In the genomic region with DNA sequence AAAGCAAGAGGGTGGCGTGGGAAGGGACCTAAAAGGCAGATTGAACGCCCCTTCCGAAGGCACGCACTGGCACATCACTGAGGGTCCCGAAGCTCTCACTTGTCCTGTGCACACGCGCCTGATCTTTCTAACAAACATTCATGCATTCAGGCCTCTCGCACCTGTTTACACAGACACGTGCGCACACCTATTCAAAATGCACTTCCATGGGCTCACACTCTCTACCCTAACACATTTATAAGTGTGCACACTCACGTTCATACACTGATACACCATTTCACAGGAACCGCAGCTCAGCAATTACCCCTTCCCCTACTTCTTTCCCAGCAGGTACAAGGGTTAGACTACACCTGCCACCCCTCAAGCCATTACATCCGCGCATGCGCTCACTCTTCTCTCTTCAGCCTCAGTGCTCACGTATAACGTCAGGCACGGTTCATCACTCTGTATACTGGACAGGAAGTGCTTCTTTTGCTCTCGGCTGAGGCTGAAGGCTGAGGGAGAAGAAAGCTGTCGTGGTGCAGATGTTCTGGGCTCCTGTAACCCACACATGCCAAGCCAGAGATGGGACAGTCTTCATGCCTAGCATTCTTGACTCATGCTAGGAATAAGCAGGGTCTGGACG, we compare ENCODE assay signal across 8 mouse cellular contexts. TPM values are rescaled to one million over a fixed set of nuclear protein-coding genes. Genes with fewer than 3 reads are reported as not detected.
DNase-seq lines count a peak whose midpoint lies in the region; ATAC-seq and TF ChIP-seq lines count a peak whose summit lies in the region.

No protein-coding gene starts in this region.

- WGBS in liver, adult 2 months = 27% methylated on average over 21 of the region's 21 CpGs
- WGBS in heart, embryonic 16.5 days = 10% methylated on average over 21 of the region's 21 CpGs
- 5% methylated on average over 21 of the region's 21 CpGs for WGBS in midbrain, postnatal 0 days

- peak overlapping the region; percentile 84 for H3K4me2 ChIP-seq in heart, embryonic 16.5 days (ENCODE audit: low read depth, low read length)
- H3K4me2 ChIP-seq in midbrain, postnatal 0 days (ENCODE audit: low read depth, low read length, poor library complexity, severe bottlenecking) = peak overlapping the region; percentile 99

- H3K4me1 ChIP-seq in liver, adult 2 months (ENCODE audit: control insufficient read depth, insufficient read depth, low read length) = peaks cover 19% of the 10 kb centered on the region
- H3K4me1 ChIP-seq in heart, embryonic 16.5 days (ENCODE audit: control insufficient read depth, insufficient read depth, low read length) = peaks cover 44% of the 10 kb centered on the region
- H3K4me1 ChIP-seq in midbrain, postnatal 0 days (ENCODE audit: insufficient read depth, low read length) = peaks cover 17% of the 10 kb centered on the region

- intact Hi-C loops in gastrocnemius, postnatal 14 days (cut with DNase I; ENCODE audit: low total_unique reads) = no loop called here

- no peak for ATAC-seq in heart, embryonic 16.5 days (replicated peaks; ENCODE audit: extremely low read depth, insufficient read depth, low FRiP score)
- ATAC-seq in midbrain, postnatal 0 days (ENCODE audit: low FRiP score) = no peak

- peak overlapping the region; percentile 69 for H3K9ac ChIP-seq in liver, adult 2 months (ENCODE audit: low read depth, low read length)
- H3K9ac ChIP-seq in heart, embryonic 16.5 days (ENCODE audit: low read length) = peak overlapping the region; percentile 96
- 0 out of 2 replicates have a peak overlapping the region, but pooled peaks have one; percentile 71 for H3K9ac ChIP-seq in midbrain, postnatal 0 days (replicated peaks; ENCODE audit: low read length, poor library complexity, severe bottlenecking)

- H3K9me3 ChIP-seq in heart, embryonic 16.5 days (replicated peaks; ENCODE audit: control insufficient read depth, low read length) = no peaks in the 10 kb centered on the region
- no peaks in the 10 kb centered on the region for H3K9me3 ChIP-seq in midbrain, postnatal 0 days (ENCODE audit: low read length)

- no peaks in the 10 kb centered on the region for H3K79me2 ChIP-seq in liver, adult 2 months (ENCODE audit: control insufficient read depth, insufficient read depth, low read length)

- no peaks in the 10 kb centered on the region for H3K36me3 ChIP-seq in liver, adult 2 months (ENCODE audit: control insufficient read depth, insufficient read depth, low read length)
- H3K36me3 ChIP-seq in heart, embryonic 16.5 days (ENCODE audit: control insufficient read depth, insufficient read depth) = no peaks in the 10 kb centered on the region
- H3K36me3 ChIP-seq in midbrain, postnatal 0 days (ENCODE audit: insufficient read depth, low read length) = no peaks in the 10 kb centered on the region

- peak overlapping the region; percentile 65 for H3K4me3 ChIP-seq in liver, adult 2 months (ENCODE audit: insufficient read depth, low read depth, low read length)
- H3K4me3 ChIP-seq in heart, embryonic 16.5 days (ENCODE audit: low read length) = peak overlapping the region; percentile 79
- peak overlapping the region; percentile 70 for H3K4me3 ChIP-seq in midbrain, postnatal 0 days (ENCODE audit: low read depth, low read length)

- H3K27me3 ChIP-seq in liver, adult 2 months (ENCODE audit: control insufficient read depth, insufficient read depth, low read length) = no peaks in the 10 kb centered on the region
- no peaks in the 10 kb centered on the region for H3K27me3 ChIP-seq in heart, embryonic 16.5 days (ENCODE audit: control insufficient read depth, insufficient read depth, low read length)
- H3K27me3 ChIP-seq in midbrain, postnatal 0 days (ENCODE audit: insufficient read depth, low read length) = peaks cover 13% of the 10 kb centered on the region

- TF ChIP-seq CTCF in liver, adult 2 months (IDR thresholded peaks at IDR 0.05; ENCODE audit: low read depth, low read length) = no peak
- TF ChIP-seq CTCF in midbrain, postnatal 0 days (IDR thresholded peaks at IDR 0.05) = no peak

- TF ChIP-seq POLR2A in liver, adult 2 months (IDR thresholded peaks at IDR 0.05; ENCODE audit: extremely low read depth, insufficient read depth, low read length) = no peak

- H3K27ac ChIP-seq in liver, adult 2 months (replicated peaks; ENCODE audit: insufficient read depth, low read depth, low read length) = peak overlapping the region; percentile 38
- peak overlapping the region; percentile 90 for H3K27ac ChIP-seq in heart, embryonic 16.5 days (ENCODE audit: low read length)
- H3K27ac ChIP-seq in midbrain, postnatal 0 days (ENCODE audit: low read depth, low read length) = no peak overlapping the region

- no peak for DNase-seq in liver, adult 2 months (ENCODE audit: extremely low read depth, low read depth, low spot score)
- DNase-seq in liver = no peak
- peak; percentile 50 for DNase-seq in brain, adult 2 months (ENCODE audit: low read depth, low spot score)
- DNase-seq in kidney, postnatal 4 days = peak; percentile 68 to 80
- peak; percentile 38 for DNase-seq in midbrain, postnatal 0 days (ENCODE audit: low spot score)
- no peak for DNase-seq in gastrocnemius, postnatal 14 days
- DNase-seq in left cerebral cortex, adult 8-10 months (ENCODE audit: low spot score in 2 of 2) = no peak

RNA-seq across cellular contexts. Expression of gene Rhbdf1, which starts 0.6 kb away (rescaled TPM):
- total RNA-seq in liver, adult 2 months (2014; rRNA removed) = 3.1 and 3.8 TPM in 2 replicates
- polyA plus RNA-seq in liver, adult 2 months (2012; rRNA removed) = 11.1 and 18.0 TPM in 2 replicates
- polyA plus RNA-seq in heart, embryonic 16.5 days (2015; fragmentation: Nextera tagmentation; extraction: Ambion mirVana) = 35.6 and 44.2 TPM in 2 replicates
- 27.4 and 55.6 TPM in 2 replicates for total RNA-seq in midbrain, postnatal 0 days (2014; rRNA removed)
- polyA plus RNA-seq in midbrain, postnatal 0 days (2015; fragmentation: Nextera tagmentation; extraction: Ambion mirVana) = 17.6 and 21.0 TPM in 2 replicates
- 10 to 100 TPM; 18.4 to 24.4 TPM for total RNA-seq in gastrocnemius, postnatal 14 days (2021)
- 10 to 100 TPM in 2 of 4 experiments, 1 to 10 TPM in 2; 8.4 to 14.2 (median 10.1) TPM for total RNA-seq in left cerebral cortex, adult 8-10 months (2022)

RNA-seq across cellular contexts. Expression of gene Mpg, which starts 3.6 kb away (rescaled TPM):
- 9.0 and 10.3 TPM in 2 replicates for total RNA-seq in liver, adult 2 months (2014; rRNA removed)
- 7.1 and 9.1 TPM in 2 replicates for polyA plus RNA-seq in liver, adult 2 months (2012; rRNA removed)
- 19.1 and 20.4 TPM in 2 replicates for polyA plus RNA-seq in heart, embryonic 16.5 days (2015; fragmentation: Nextera tagmentation; extraction: Ambion mirVana)
- total RNA-seq in midbrain, postnatal 0 days (2014; rRNA removed) = 31.7 and 35.0 TPM in 2 replicates
- 31.2 and 37.7 TPM in 2 replicates for polyA plus RNA-seq in midbrain, postnatal 0 days (2015; fragmentation: Nextera tagmentation; extraction: Ambion mirVana)
- 1 to 10 TPM; 7.9 to 9.6 TPM for total RNA-seq in gastrocnemius, postnatal 14 days (2021)
- total RNA-seq in left cerebral cortex, adult 8-10 months (2022) = 10 to 100 TPM; 19.3 to 22.4 (median 20.9) TPM

RNA-seq across cellular contexts. Expression of gene Snrnp25, which starts 17.5 kb away (rescaled TPM):
- 10.9 and 11.7 TPM in 2 replicates for total RNA-seq in liver, adult 2 months (2014; rRNA removed)
- polyA plus RNA-seq in liver, adult 2 months (2012; rRNA removed) = 6.0 and 7.6 TPM in 2 replicates
- 42.6 and 50.9 TPM in 2 replicates for polyA plus RNA-seq in heart, embryonic 16.5 days (2015; fragmentation: Nextera tagmentation; extraction: Ambion mirVana)
- total RNA-seq in midbrain, postnatal 0 days (2014; rRNA removed) = 13.3 and 23.6 TPM in 2 replicates
- polyA plus RNA-seq in midbrain, postnatal 0 days (2015; fragmentation: Nextera tagmentation; extraction: Ambion mirVana) = 47.8 and 48.9 TPM in 2 replicates
- 1 to 10 TPM; 8.6 to 8.9 TPM for total RNA-seq in gastrocnemius, postnatal 14 days (2021)
- 10 to 100 TPM; 20.8 to 22.5 (median 22.0) TPM for total RNA-seq in left cerebral cortex, adult 8-10 months (2022)

RNA-seq across cellular contexts. Expression of gene Il9r, which starts 22.6 kb away (rescaled TPM):
- 0.20 TPM in 1 of 2 replicates, not detected in the other for total RNA-seq in liver, adult 2 months (2014; rRNA removed)
- 0.06 and 0.07 TPM in 2 replicates for polyA plus RNA-seq in liver, adult 2 months (2012; rRNA removed)
- 0.74 and 1.4 TPM in 2 replicates for polyA plus RNA-seq in heart, embryonic 16.5 days (2015; fragmentation: Nextera tagmentation; extraction: Ambion mirVana)
- total RNA-seq in midbrain, postnatal 0 days (2014; rRNA removed) = 0.33 TPM in 1 of 2 replicates, not detected in the other
- polyA plus RNA-seq in midbrain, postnatal 0 days (2015; fragmentation: Nextera tagmentation; extraction: Ambion mirVana) = 0.04 TPM in 1 of 2 replicates, not detected in the other
- under 1 TPM in 1 of 2 experiments, not detected in 1; 0.31 TPM for total RNA-seq in gastrocnemius, postnatal 14 days (2021)
- not detected for total RNA-seq in left cerebral cortex, adult 8-10 months (2022)

RNA-seq across cellular contexts. Expression of gene Nprl3, which starts 44.8 kb away (rescaled TPM):
- 12.7 and 13.4 TPM in 2 replicates for total RNA-seq in liver, adult 2 months (2014; rRNA removed)
- 46.7 and 65.4 TPM in 2 replicates for polyA plus RNA-seq in liver, adult 2 months (2012; rRNA removed)
- polyA plus RNA-seq in heart, embryonic 16.5 days (2015; fragmentation: Nextera tagmentation; extraction: Ambion mirVana) = 30.4 and 33.0 TPM in 2 replicates
- total RNA-seq in midbrain, postnatal 0 days (2014; rRNA removed) = 36.0 and 44.7 TPM in 2 replicates
- 35.3 and 38.6 TPM in 2 replicates for polyA plus RNA-seq in midbrain, postnatal 0 days (2015; fragmentation: Nextera tagmentation; extraction: Ambion mirVana)
- total RNA-seq in gastrocnemius, postnatal 14 days (2021) = 10 to 100 TPM; 17.8 to 19.2 TPM
- 10 to 100 TPM; 55.3 to 63.7 (median 60.5) TPM for total RNA-seq in left cerebral cortex, adult 8-10 months (2022)

Comparison
In these comparisons a context has a peak if more than half of its experiments do, and no peak if none do; other contexts are left out.
1. DNase-seq: peak in brain, adult 2 months (single experiment), kidney, postnatal 4 days (2 of 2) and midbrain, postnatal 0 days (single experiment); none in liver, adult 2 months (single experiment), liver (single experiment), gastrocnemius, postnatal 14 days (single experiment) and left cerebral cortex, adult 8-10 months (0 of 2).
2. Peak in every context shown above with its lines, with median percentiles within 50 percentile points of each other: H3K4me3 ChIP-seq and H3K9ac ChIP-seq.